Mouse (Mus musculus) neural tube, embryonic 10.5 days (tissue): Measurements from ENCODE around the gene Zfp52.

Experiments used
- DNase-seq: peaks from one replicate; pipeline ENCODE4 v3.0.0-alpha.2; 2017; ENCODE audit warnings: low spot score; ENCODE audit errors: extremely low spot score

Gene Zfp52

GRCm38 (mm10) chr17:21557831-21558230 is 22.5 kb downstream of the Zfp52 start:
- no peak for DNase-seq

GRCm38 (mm10) chr17:21566220-21566619 is 30.9 kb downstream of the Zfp52 start:
- no peak for DNase-seq

DNA sequence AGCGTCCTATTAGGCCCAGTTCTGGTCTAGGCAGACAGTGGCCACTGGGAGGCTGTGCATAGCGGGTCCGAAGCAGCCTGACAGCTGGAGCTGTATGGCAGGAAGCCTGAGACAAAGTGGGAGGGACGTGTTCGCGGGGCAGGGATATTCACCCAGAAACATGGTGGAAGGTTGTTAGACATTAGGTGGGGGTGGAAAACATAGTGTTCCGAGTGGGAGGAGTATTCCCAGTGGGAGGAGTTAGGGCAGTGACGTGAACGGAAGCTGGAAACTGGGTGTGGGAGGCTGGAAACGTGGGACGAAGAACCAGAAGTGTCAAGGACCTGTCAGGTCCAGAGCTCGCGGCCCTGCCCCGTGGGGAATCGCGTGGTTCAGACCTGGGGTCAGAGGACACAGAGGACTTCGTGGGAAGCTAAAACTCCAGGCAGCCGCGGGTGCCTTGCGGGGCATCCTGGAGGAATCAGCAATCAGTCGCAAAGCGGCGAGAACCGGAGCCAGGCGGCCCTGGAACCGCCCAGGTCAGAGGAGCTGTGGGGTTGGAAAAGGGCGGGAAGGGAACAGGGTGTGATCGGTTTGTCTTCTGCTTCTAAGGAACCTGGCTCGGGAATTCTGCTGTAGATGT is 31.5 kb downstream of the Zfp52 start, which contains the start of gene Zfp948:
TSS of gene Zfp948 (plus strand) at position 281 of the 622 bp plus-strand sequence.
- peak; percentile 84 for DNase-seq

DNA sequence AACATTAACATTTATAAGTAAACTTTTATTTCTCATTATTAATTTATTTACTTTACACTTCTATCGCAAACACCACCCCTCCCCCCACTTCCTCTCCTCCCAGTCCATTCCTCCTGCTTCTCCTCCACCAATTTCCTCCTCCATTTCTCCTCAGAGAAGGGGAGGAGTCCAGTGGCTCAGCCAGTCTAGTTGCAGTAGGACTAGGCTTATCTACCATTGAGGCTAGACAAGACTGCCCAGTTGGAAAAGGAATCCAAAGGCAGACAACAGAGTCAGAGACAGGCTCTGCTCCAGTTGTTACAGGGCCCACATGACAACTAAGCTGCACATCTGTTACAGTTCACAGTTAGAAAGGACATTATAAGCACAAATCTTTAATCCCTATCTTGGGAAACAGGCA is 32.4 kb downstream of the Zfp52 start:
- DNase-seq: peak; percentile 20

DNA sequence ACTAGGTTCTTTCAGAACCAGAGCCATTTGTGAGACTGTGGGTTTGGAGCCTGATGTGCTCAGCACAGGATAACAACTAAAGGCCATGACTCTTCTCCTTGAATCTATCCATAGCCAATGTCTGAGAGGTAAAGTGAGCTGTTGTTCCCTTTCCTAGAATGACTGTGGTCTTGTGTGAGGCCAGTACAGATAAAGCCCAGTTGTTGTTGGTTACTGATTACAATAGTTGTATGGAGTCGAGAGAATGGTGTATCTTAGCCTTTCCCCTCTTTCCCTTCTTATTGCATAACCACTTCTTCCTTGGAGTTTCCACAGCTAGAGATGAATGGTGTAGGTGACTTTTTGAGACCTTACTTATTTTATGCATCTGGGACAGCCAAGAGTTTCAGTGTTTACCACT is 43.7 kb downstream of the Zfp52 start:
- DNase-seq: no peak

GRCm38 (mm10) chr17:21579493-21580175 is 44.3 kb downstream of the Zfp52 start:
- DNase-seq: no peak

DNA sequence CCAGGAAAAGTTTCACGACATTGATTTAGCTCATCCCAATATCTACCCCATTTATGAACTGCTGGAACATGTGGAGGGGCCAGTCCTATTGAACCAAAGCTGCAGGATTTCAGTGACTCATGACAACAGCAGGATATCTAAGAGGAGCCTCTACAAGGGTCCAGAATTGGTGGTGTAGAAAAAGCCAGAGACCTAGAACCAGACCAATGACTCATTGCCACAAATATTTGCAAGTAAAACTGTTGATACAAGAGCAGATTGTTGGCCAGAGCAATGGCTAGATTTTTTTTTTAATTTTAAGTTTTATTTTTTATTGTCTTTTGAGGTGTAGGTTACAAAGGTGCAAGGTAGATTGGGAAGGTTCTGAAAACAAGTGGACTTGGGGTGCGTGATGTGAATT is 50.2 kb downstream of the Zfp52 start:
- DNase-seq: no peak
